Mouse (Mus musculus) naive thymus-derived CD4-positive, alpha-beta T cell, adult 2 months (primary cell): ENCODE measurements around the gene Tbxas1.

Source experiments
- DNase-seq: peaks from one replicate; pipeline ENCODE4 v3.0.0-alpha.2; 2011; ENCODE audit warnings: low read depth

Gene Tbxas1

GRCm38 (mm10) chr6:38922517-38922916 lies 47.3 kb downstream of the Tbxas1 start:
- no peak for DNase-seq

GRCm38 (mm10) chr6:38923450-38923849 lies 48.2 kb downstream of the Tbxas1 start:
- DNase-seq, result no peak

- DNase-seq, result no peak
Measured at GRCm38 (mm10) chr6:38923870-38924817, 48.9 kb downstream of the Tbxas1 start.

- no peak for DNase-seq
Measured at GRCm38 (mm10) chr6:38925719-38926118, 50.5 kb downstream of the Tbxas1 start.

GRCm38 (mm10) chr6:38926135-38926962 lies 51.1 kb downstream of the Tbxas1 start:
- DNase-seq, result no peak

GRCm38 (mm10) chr6:38926963-38927361 lies 51.8 kb downstream of the Tbxas1 start:
- DNase-seq, result no peak

GRCm38 (mm10) chr6:38928489-38928888 lies 53.3 kb downstream of the Tbxas1 start:
- no peak for DNase-seq

- no peak for DNase-seq
Measured at GRCm38 (mm10) chr6:38936009-38936408, 60.8 kb downstream of the Tbxas1 start.

GRCm38 (mm10) chr6:38938421-38938820 lies 63.2 kb downstream of the Tbxas1 start:
- no peak for DNase-seq

GRCm38 (mm10) chr6:38939096-38939495 lies 63.9 kb downstream of the Tbxas1 start:
- DNase-seq, result no peak

GRCm38 (mm10) chr6:38941016-38941415 lies 65.8 kb downstream of the Tbxas1 start:
- no peak for DNase-seq

- DNase-seq, result no peak
Measured at GRCm38 (mm10) chr6:38942771-38943170, 67.6 kb downstream of the Tbxas1 start.

- no peak for DNase-seq
Measured at GRCm38 (mm10) chr6:38944392-38944791, 69.2 kb downstream of the Tbxas1 start.

GRCm38 (mm10) chr6:38944826-38945225 lies 69.6 kb downstream of the Tbxas1 start:
- DNase-seq, result no peak

- DNase-seq, result no peak
Measured at GRCm38 (mm10) chr6:38945681-38946080, 70.5 kb downstream of the Tbxas1 start.

GRCm38 (mm10) chr6:38947282-38947681 lies 72.1 kb downstream of the Tbxas1 start:
- DNase-seq, result no peak

- no peak for DNase-seq
Measured at GRCm38 (mm10) chr6:38949683-38950161, 74.5 kb downstream of the Tbxas1 start.

GRCm38 (mm10) chr6:38950341-38950740 lies 75.1 kb downstream of the Tbxas1 start:
- no peak for DNase-seq

GRCm38 (mm10) chr6:38950838-38951237 lies 75.6 kb downstream of the Tbxas1 start:
- no peak for DNase-seq

GRCm38 (mm10) chr6:38956641-38957040 lies 81.4 kb downstream of the Tbxas1 start:
- DNase-seq, result no peak

GRCm38 (mm10) chr6:38957246-38957645 lies 82.0 kb downstream of the Tbxas1 start:
- no peak for DNase-seq

GRCm38 (mm10) chr6:38959502-38959901 lies 84.3 kb downstream of the Tbxas1 start:
- no peak for DNase-seq

- DNase-seq, result no peak
Measured at GRCm38 (mm10) chr6:38960367-38960766, 85.2 kb downstream of the Tbxas1 start.
